Mouse (Mus musculus): ENCODE measurements around the gene Ssu72. TPM values are rescaled to one million over a fixed set of nuclear protein-coding genes. Genes with fewer than 3 reads are reported as not detected.
"Not testable (repeated sequence)": the region's sequence is repeated elsewhere in the genome, so short reads cannot be mapped to it uniquely, and the experiment has no call there.

The Ssu72 gene
- polyA plus RNA-seq, 1 experiment from 2014 or later, result 158 TPM

DNA sequence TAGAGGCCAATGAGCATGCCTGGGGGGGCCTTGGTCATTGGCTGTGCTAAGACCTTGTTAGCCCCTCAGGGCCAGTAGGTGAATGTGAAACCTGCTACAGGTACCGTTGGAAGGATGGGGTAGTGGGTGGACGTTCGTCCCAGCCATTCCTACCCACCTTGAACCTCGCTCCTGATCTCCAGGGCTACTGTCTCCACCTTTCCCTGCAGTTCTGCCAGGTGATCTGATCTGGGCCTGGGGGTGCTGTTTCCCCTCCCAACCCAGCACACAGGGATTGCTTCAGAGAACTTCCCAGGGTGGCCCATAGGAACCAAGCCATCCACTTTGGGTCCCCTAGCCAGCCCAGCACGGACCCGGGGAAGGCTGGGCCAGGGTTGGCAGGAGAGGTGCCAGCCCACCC lies 34.6 kb downstream of the Ssu72 start:
- no peak for ATAC-seq (ENCODE audit: insufficient read depth, low FRiP score, low TSS enrichment)
- Histone ChIP-seq H3K36me3 (ENCODE audit: control insufficient read depth, insufficient read depth, low read length) (peaks cover 6% of the 10 kb centered on the region), H3K4me2 (ENCODE audit: low read depth) (no peak overlapping the region), H3K4me3 (ENCODE audit: low read depth, low read length) (no peak overlapping the region), H3K9me3 (ENCODE audit: control insufficient read depth, low read length) (no peaks in the 10 kb centered on the region), H3K4me1 (ENCODE audit: control insufficient read depth, insufficient read depth, low read length) (peaks cover 7% of the 10 kb centered on the region), H3K9ac (ENCODE audit: low read length) (no peak overlapping the region), H3K27ac (ENCODE audit: low read depth, low read length) (no peak overlapping the region), H3K27me3 (ENCODE audit: control insufficient read depth, insufficient read depth, low read length) (no peaks in the 10 kb centered on the region)
- no peak for DNase-seq (ENCODE audit: low spot score)
- 83% methylated on average over 6 of the region's 6 CpGs for WGBS

DNA sequence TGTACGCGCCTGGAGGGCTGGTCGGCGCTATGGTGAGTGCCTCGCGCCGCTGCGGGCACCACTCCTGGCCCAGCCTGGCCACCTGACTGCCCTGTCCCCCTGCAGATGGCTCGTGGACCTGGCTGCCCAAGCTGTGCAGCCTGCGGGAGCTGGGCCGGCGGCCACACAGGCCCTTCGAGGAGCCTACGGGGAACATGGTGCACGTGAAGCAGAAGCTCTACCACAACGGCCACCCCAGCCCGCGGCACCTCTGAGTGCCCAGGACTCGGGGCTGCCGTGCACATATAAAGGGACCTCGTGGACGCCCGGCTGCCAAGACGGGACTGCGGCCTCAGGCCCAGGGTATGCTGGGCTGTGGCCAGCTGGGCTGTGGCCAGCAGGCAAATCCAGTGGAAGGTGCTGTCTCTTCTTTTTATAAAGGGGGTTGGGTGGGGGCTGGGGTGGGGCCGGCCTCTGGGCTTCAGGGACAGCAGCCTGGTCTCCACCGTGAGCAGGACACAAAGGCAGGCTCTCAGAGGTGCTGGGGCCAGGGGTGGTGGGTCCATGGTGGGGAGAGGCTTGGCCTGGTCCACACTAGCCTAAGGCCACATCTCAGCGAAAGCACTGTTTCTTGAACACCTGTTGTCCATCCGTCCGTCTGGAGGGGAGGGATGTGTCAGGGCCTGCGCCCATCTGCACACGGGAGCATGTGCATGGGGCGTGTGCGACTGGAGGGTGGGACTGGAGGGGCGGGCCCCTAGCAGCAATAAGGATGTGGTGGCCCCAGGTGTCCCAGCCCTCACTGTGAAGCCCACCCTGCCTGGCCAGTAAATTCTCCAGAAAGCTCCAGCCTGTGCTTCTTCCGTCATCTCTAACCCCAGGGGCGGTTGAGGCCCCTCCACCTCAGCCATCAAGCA lies 35.4 kb downstream of the Ssu72 start:
- H3K27me3 ChIP-seq (ENCODE audit: control insufficient read depth, insufficient read depth, low read length), result no peaks in the 10 kb centered on the region
- DNase-seq (ENCODE audit: low spot score), result no peak
- peaks cover 6% of the 10 kb centered on the region for H3K36me3 ChIP-seq (ENCODE audit: control insufficient read depth, insufficient read depth, low read length)
- no peaks in the 10 kb centered on the region for H3K9me3 ChIP-seq (ENCODE audit: control insufficient read depth, low read length)
- H3K27ac ChIP-seq (ENCODE audit: low read depth, low read length), result no peak overlapping the region
- WGBS, result 89% methylated on average over 33 of the region's 37 CpGs
- no peak for ATAC-seq (ENCODE audit: insufficient read depth, low FRiP score, low TSS enrichment)
- H3K4me1 ChIP-seq (ENCODE audit: control insufficient read depth, insufficient read depth, low read length), result peaks cover 6% of the 10 kb centered on the region
- H3K4me3 ChIP-seq (ENCODE audit: low read depth, low read length), result no peak overlapping the region
- no peak overlapping the region for H3K9ac ChIP-seq (ENCODE audit: low read length)
- H3K4me2 ChIP-seq (ENCODE audit: low read depth), result no peak overlapping the region

- not testable (repeated sequence) for H3K4me3 ChIP-seq (ENCODE audit: low read depth, low read length); ATAC-seq (ENCODE audit: insufficient read depth, low FRiP score, low TSS enrichment); H3K4me2 ChIP-seq (ENCODE audit: low read depth); H3K9me3 ChIP-seq (ENCODE audit: control insufficient read depth, low read length); H3K4me1 ChIP-seq (ENCODE audit: control insufficient read depth, insufficient read depth, low read length); H3K27me3 ChIP-seq (ENCODE audit: control insufficient read depth, insufficient read depth, low read length); H3K27ac ChIP-seq (ENCODE audit: low read depth, low read length); H3K36me3 ChIP-seq (ENCODE audit: control insufficient read depth, insufficient read depth, low read length); DNase-seq (ENCODE audit: low spot score); H3K9ac ChIP-seq (ENCODE audit: low read length)
- WGBS, result 91% methylated on average over 10 of the region's 10 CpGs
Measured at GRCm38 (mm10) chr4:155740681-155741080, 36.1 kb downstream of the Ssu72 start.

GRCm38 (mm10) chr4:155742684-155743083 lies 38.1 kb downstream of the Ssu72 start:
- Histone ChIP-seq H3K36me3 (ENCODE audit: control insufficient read depth, insufficient read depth, low read length) (peaks cover 12% of the 10 kb centered on the region), H3K9me3 (ENCODE audit: control insufficient read depth, low read length) (no peaks in the 10 kb centered on the region), H3K4me3 (ENCODE audit: low read depth, low read length) (no peak overlapping the region), H3K27ac (ENCODE audit: low read depth, low read length) (no peak overlapping the region), H3K9ac (ENCODE audit: low read length) (no peak overlapping the region), H3K4me1 (ENCODE audit: control insufficient read depth, insufficient read depth, low read length) (no peaks in the 10 kb centered on the region), H3K4me2 (ENCODE audit: low read depth) (no peak overlapping the region), H3K27me3 (ENCODE audit: control insufficient read depth, insufficient read depth, low read length) (no peaks in the 10 kb centered on the region)
- WGBS, result 91% methylated on average over 5 of the region's 5 CpGs
- DNase-seq (ENCODE audit: low spot score), result no peak
- ATAC-seq (ENCODE audit: insufficient read depth, low FRiP score, low TSS enrichment), result no peak

GRCm38 (mm10) chr4:155744474-155744873 lies 39.9 kb downstream of the Ssu72 start:
- no peaks in the 10 kb centered on the region for H3K9me3 ChIP-seq (ENCODE audit: control insufficient read depth, low read length)
- H3K36me3 ChIP-seq (ENCODE audit: control insufficient read depth, insufficient read depth, low read length), result peaks cover 12% of the 10 kb centered on the region
- H3K4me2 ChIP-seq (ENCODE audit: low read depth), result no peak overlapping the region
- ATAC-seq (ENCODE audit: insufficient read depth, low FRiP score, low TSS enrichment) (no peak), DNase-seq (ENCODE audit: low spot score) (no peak)
- no peak overlapping the region for H3K27ac ChIP-seq (ENCODE audit: low read depth, low read length)
- no peaks in the 10 kb centered on the region for H3K27me3 ChIP-seq (ENCODE audit: control insufficient read depth, insufficient read depth, low read length)
- 90% methylated on average over 8 of the region's 8 CpGs for WGBS
- H3K9ac ChIP-seq (ENCODE audit: low read length), result no peak overlapping the region
- no peak overlapping the region for H3K4me3 ChIP-seq (ENCODE audit: low read depth, low read length)
- no peaks in the 10 kb centered on the region for H3K4me1 ChIP-seq (ENCODE audit: control insufficient read depth, insufficient read depth, low read length)

DNA sequence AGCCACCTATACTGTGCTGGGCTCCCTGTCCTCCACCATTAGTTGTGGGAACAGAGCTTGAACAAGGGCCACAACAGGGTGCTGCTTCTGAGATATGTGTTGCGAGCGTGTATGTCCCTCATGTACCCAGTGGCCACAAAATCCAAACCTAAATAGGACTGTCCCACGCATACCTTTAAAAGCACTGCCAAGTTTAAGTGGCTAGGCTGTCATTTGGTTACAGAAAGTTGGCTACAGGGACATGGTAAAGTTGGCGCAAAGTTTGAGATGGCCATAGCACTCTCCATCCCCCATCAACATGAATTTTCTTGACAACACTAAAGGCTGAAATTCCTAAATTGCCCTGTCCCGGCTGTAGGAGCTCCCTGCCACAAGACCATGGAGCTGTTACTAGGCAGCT lies 40.5 kb downstream of the Ssu72 start:
- Histone ChIP-seq H3K4me1 (ENCODE audit: control insufficient read depth, insufficient read depth, low read length) (no peaks in the 10 kb centered on the region), H3K4me3 (ENCODE audit: low read depth, low read length) (no peak overlapping the region), H3K27me3 (ENCODE audit: control insufficient read depth, insufficient read depth, low read length) (no peaks in the 10 kb centered on the region), H3K9me3 (ENCODE audit: control insufficient read depth, low read length) (no peaks in the 10 kb centered on the region), H3K36me3 (ENCODE audit: control insufficient read depth, insufficient read depth, low read length) (peaks cover 13% of the 10 kb centered on the region), H3K27ac (ENCODE audit: low read depth, low read length) (no peak overlapping the region), H3K4me2 (ENCODE audit: low read depth) (no peak overlapping the region), H3K9ac (ENCODE audit: low read length) (no peak overlapping the region)
- DNase-seq (ENCODE audit: low spot score) (no peak), ATAC-seq (ENCODE audit: insufficient read depth, low FRiP score, low TSS enrichment) (no peak)
- 94% methylated on average over 5 of the region's 5 CpGs for WGBS

DNA sequence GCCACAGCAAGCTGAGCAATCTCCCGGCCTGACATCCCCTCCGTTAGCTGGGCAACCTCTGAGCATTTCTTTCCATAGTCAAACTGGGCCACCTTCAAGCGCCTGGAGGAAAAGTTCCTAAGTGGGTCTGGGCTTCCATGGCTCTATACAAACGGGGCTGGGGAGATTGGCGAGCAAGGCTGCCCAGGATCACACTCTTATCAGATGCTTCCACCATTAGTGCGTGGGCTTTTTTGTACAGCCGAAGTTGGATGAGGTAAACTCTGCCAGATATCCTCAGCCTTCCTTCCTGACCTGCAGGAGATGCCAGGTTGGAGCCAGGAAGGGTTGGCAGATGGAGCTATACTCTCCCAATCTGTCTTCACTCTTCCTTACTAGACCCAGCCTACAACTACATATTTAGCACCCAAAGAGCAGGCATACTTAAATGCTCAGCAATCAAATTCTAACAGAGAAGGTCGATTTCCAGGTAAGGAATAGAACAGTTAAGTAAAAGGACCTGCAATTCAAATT lies 41.5 kb downstream of the Ssu72 start:
- Histone ChIP-seq H3K36me3 (ENCODE audit: control insufficient read depth, insufficient read depth, low read length) (peaks cover 17% of the 10 kb centered on the region), H3K4me2 (ENCODE audit: low read depth) (no peak overlapping the region), H3K27ac (ENCODE audit: low read depth, low read length) (no peak overlapping the region), H3K9ac (ENCODE audit: low read length) (no peak overlapping the region), H3K27me3 (ENCODE audit: control insufficient read depth, insufficient read depth, low read length) (no peaks in the 10 kb centered on the region), H3K4me1 (ENCODE audit: control insufficient read depth, insufficient read depth, low read length) (no peaks in the 10 kb centered on the region), H3K4me3 (ENCODE audit: low read depth, low read length) (no peak overlapping the region), H3K9me3 (ENCODE audit: control insufficient read depth, low read length) (no peaks in the 10 kb centered on the region)
- ATAC-seq (ENCODE audit: insufficient read depth, low FRiP score, low TSS enrichment) (no peak), DNase-seq (ENCODE audit: low spot score) (no peak)
- 89% methylated on average over 8 of the region's 8 CpGs for WGBS

DNA sequence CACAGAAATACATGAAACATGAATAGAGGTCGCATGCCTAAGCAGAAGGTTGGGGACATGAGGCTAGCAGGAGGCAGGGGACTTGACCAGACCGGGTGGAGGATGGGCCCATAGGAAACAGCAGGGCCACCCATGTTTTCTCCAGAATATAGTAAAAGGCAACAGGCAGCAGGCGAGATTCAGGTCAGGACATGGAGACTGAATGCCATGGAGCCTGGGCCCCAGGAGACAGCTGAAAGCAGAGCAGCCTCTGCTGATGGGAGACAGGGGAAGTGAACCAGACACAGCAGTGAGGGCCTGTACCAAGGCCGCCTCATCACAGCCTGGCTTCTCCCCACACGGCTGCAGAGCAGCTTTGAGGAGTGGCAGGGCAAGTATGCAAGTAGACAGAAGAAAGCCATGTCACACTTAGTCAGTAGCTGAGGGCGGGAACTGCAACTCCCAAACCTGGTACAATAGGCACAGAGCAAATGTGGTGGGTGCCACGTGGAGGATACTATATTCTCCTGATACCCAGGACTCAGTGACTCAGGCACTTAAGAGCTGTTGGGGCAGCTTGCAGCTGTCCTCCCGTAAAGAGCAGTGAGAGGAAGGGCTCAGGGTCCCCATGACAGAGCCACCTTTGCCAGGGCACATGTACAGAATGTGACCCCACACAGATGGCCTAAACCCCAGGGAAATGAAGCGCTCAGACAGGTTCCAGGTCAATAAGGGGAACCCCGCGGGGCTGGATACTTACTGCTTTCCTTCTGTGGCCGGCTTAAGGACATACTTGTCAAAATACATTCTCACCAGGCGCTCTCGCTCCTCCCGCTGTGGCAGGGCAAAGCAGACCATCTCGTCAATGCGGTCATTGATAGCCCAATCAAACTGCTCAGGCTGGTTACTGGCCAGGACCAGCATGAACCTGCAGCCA lies 42.2 kb downstream of the Ssu72 start:
- Histone ChIP-seq H3K4me2 (ENCODE audit: low read depth) (no peak overlapping the region), H3K27me3 (ENCODE audit: control insufficient read depth, insufficient read depth, low read length) (no peaks in the 10 kb centered on the region), H3K9me3 (ENCODE audit: control insufficient read depth, low read length) (no peaks in the 10 kb centered on the region), H3K9ac (ENCODE audit: low read length) (no peak overlapping the region), H3K36me3 (ENCODE audit: control insufficient read depth, insufficient read depth, low read length) (peaks cover 21% of the 10 kb centered on the region), H3K4me1 (ENCODE audit: control insufficient read depth, insufficient read depth, low read length) (no peaks in the 10 kb centered on the region), H3K27ac (ENCODE audit: low read depth, low read length) (no peak overlapping the region), H3K4me3 (ENCODE audit: low read depth, low read length) (no peak overlapping the region)
- ATAC-seq (ENCODE audit: insufficient read depth, low FRiP score, low TSS enrichment) (no peak), DNase-seq (ENCODE audit: low spot score) (no peak)
- WGBS, result 90% methylated on average over 17 of the region's 17 CpGs
